Mouse (Mus musculus): ENCODE measurements at regions not wholly inside any gene's neighbourhood (a gene's known extent, or its start where the extent isn't known, plus 50 kb on each side); places are given as distances from the start of the nearest gene placed in this dataset.

- no peaks in the 10 kb centered on the region; the same call in 1 of the 2 replicates for H3K27me3 ChIP-seq (replicated peaks; ENCODE audit: low read depth, poor library complexity, severe bottlenecking)
- no peak overlapping the region for H3K4me3 ChIP-seq
- H3K9me3 ChIP-seq = no peaks in the 10 kb centered on the region
- DNase-seq (ENCODE audit: low spot score) = no peak
- H3K36me3 ChIP-seq (replicated peaks) = no peaks in the 10 kb centered on the region
- 74% methylated on average over 9 of the region's 9 CpGs for WGBS
- peaks cover 15% of the 10 kb centered on the region for H3K4me1 ChIP-seq
- H3K27ac ChIP-seq (replicated peaks) = no peak overlapping the region
Measured at GRCm38 (mm10) chr13:92988600-92988999, 144.0 kb downstream of the Mtx3 start.

DNA sequence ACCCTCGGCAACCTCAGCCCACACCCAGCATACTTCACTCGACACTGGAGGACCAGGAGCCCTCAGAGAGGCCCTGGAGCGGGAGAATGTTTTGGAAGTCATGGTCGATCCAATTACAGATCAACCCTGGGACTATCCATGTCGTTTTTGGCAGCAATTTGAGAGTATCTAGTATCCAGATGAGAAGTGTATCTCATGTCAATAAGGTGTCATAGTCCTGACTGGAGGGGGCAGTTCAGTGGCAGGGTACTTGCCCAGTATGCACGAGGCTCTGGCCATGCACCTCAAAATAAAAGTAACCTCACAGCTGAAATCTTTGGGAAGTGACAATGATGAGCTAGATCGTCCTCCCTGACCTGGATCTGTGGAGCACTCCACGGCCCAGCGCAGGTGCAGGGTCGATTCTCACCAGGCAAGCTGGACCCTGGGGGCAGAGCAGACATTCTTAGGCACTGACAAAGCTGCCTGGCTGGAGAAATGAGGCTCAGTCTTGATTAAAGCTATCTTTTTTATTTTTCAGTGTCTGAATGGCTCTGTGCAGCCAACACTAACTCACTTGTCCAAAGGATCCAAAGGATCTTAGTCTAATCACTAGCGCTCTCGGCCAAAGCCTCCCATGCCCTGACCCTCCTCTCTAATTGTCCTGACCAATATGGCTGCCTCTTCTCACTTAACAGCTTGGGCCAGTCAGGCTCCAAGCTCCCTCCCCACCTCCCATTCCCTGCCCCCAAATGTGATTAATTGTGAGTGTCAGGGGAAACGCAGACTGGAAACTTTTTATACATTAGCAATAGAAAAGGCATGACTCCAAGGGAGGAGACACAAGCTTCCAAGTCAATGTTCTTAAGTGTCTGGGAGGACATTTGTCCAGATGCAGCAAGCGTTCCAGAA lies 146.0 kb downstream of the Mtx3 start:
- Histone ChIP-seq H3K9me3 (no peaks in the 10 kb centered on the region), H3K36me3 (replicated peaks) (no peaks in the 10 kb centered on the region), H3K27me3 (replicated peaks; ENCODE audit: low read depth, poor library complexity, severe bottlenecking) (no peaks in the 10 kb centered on the region; the same call in 1 of the 2 replicates), H3K27ac (replicated peaks) (no peak overlapping the region), H3K4me1 (peaks cover 15% of the 10 kb centered on the region), H3K4me3 (no peak overlapping the region)
- DNase-seq (ENCODE audit: low spot score) = no peak
- 73% methylated on average over 14 of the region's 14 CpGs for WGBS

Data from embryonic facial prominence, embryonic 10.5 days (tissue).